Mouse (Mus musculus) brain, adult 10 weeks (tissue): Measurements from ENCODE around the gene Slfn2. TPM values are rescaled to one million over a fixed set of nuclear protein-coding genes. Genes with fewer than 3 reads are reported as not detected.

ENCODE experiments used
- polyA plus RNA-seq: library from polyadenylated mRNA; stranded (reverse); fragments of 350-450 nt; fragmentation: Illumina TruSeq; extraction: RNeasy Lipid Tissue Mini Kit (QIAGEN cat#74804); gene quantifications from one replicate; pipeline ENCODE4 v1.2.3, GENCODE M21; 2015; ENCODE audit warnings: low read depth, low replicate concordance

Gene Slfn2
- polyA plus RNA-seq: 3.9 TPM

GRCm38 (mm10) chr11:83064946-83065345, at the start of gene Slfn2:
TSS of gene Slfn2 (plus strand) at chr11:83065112.

GRCm38 (mm10) chr11:83020621-83021020, 44.3 kb upstream of the Slfn2 start, which contains the start of gene Slfn8:
TSS of gene Slfn8 (minus strand) at chr11:83020810.

GRCm38 (mm10) chr11:83116597-83117227, 51.8 kb downstream of the Slfn2 start, which contains the start of gene Slfn1:
TSS of gene Slfn1 (plus strand) at chr11:83116849.

Other genes starting within 250 kb of the Slfn2 start
- 14.3 TPM for gene Rffl, start 193.9 kb upstream of the Slfn2 start, polyA plus RNA-seq
- gene Rad51d, start 174.5 kb upstream of the Slfn2 start, polyA plus RNA-seq: 19.3 TPM
- gene Fndc8, start 173.0 kb upstream of the Slfn2 start, polyA plus RNA-seq: not detected
- 21.1 TPM for gene Nle1, start 156.7 kb upstream of the Slfn2 start, polyA plus RNA-seq
- gene Unc45b, start 154.6 kb upstream of the Slfn2 start, polyA plus RNA-seq: 2.9 TPM
- 3.8 TPM for gene Slfn5, start 113.8 kb upstream of the Slfn2 start, polyA plus RNA-seq
- gene Slfn9, start 73.3 kb upstream of the Slfn2 start, polyA plus RNA-seq: 0.28 TPM
- gene Slfn8, start 44.3 kb upstream of the Slfn2 start, polyA plus RNA-seq: 0.48 TPM
- gene Slfn1, start 51.7 kb downstream of the Slfn2 start, polyA plus RNA-seq: not detected
- not detected for gene Slfn4, start 110.1 kb downstream of the Slfn2 start, polyA plus RNA-seq
- 0.45 TPM for gene Slfn3, start 126.2 kb downstream of the Slfn2 start, polyA plus RNA-seq
- not detected for gene Slfn14, start 221.6 kb downstream of the Slfn2 start, polyA plus RNA-seq
- 152 TPM for gene Ap2b1, start 233.9 kb downstream of the Slfn2 start, polyA plus RNA-seq
- gene Pex12, start 237.5 kb downstream of the Slfn2 start, polyA plus RNA-seq: 8.5 TPM